Mouse (Mus musculus) left cerebral cortex, adult 9 months (tissue): ENCODE data around the gene Cnpy1.

Experiments
- DNase-seq, 2 experiments: peaks; one replicate each; pipeline ENCODE4 v3.0.0; 2022; ENCODE audit warnings: low spot score in 2 of 2

Gene Cnpy1

DNA sequence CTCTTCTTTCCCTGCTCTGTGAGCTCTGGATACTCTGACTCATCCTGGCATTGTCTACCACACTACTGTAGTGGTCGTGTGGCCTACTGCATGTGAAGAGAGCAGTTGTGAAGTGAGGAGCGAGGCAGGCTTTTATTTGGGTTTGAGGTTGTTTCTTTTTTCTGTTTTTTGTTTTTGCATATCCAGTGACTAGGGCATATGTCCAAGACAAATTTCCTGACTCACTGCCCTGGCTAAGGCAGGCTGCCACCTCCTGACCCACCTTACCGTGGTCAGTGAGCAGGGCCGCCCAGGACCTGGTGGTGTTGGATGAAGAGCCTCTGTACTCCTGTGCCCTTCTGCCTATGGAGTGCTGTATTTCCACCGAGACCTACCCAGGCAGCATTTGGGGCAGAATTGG, 5.8 kb downstream of the Cnpy1 start:
- DNase-seq = no peak

DNA sequence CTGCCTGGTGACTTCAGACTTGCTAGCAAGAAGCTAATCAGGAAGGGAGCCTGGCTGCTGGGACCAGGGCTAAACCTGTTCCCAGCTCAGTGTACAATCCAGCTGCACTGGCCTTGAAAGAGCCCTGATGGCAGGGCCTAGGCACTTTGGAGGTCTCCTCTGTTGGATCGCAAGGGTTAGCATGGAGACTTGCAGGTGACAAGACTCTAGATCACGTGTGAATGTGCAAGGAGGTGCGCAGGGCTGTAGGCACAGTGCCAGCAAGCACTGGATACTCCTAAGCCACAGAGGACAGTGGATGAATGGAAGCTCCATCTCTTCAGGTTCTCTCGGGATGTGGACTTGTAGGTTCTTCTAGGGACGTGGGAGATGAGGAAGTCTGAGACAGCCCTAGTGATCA, 6.7 kb downstream of the Cnpy1 start:
- DNase-seq = no peak

DNA sequence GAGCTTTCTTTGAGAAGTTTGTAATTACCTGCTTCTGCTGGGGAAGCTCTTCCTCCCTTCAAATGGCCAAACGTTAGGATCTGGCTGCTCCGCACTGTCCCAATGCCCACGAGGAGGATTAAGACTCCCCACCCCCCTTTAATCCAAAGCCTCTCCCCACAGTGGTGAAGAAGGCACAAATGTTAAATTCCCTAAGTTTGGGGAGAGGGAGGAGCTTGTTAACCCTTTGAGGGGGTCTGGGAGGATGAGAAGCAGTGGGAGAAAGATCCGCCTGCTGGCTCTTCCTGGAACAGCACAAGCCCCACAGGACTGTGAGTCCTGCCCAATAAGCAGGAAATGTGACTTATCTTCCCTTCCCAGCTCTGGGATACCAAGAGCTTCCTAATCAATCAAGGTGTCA, 7.5 kb downstream of the Cnpy1 start:
- no peak for DNase-seq

DNA sequence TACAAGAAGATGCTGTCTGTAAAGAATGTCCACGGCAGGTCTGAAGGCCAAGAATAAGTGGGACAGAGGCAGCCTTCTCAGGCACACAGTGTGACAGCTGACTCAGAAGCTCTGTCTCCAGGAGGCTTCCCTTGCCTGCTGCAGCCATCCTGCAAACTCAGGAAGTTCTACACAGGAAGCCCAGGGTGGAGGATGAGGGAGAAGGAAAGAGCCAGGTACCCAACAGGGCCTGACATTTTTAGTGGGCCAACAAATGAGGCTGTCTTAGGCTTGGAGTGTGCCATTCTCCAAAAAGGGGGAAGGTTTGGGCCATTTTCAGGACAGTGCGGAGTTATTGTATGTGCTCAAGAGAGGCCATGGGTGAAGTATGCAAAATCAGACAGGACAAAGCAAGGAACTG, 7.9 kb downstream of the Cnpy1 start:
- no peak for DNase-seq

DNA sequence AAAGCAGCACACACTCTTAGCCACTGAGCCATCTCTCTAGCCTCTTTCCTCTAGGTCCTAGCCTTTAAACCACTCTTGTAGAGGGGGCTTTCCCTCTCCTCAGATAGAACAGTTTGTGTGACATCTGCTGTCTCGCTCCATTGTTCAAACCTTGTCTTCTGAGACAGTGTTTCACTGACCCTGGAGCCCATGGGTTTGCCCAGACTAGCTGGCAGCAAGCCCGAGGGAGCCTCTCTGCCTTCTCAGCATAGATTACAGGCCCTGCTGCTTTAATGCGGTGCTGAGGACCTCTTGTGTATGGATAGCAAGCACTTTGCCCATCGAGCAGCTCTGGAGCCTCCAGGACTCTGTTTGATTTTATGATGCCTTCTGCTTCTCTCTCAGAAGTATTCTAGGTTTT, 8.6 kb downstream of the Cnpy1 start:
- DNase-seq = no peak

DNA sequence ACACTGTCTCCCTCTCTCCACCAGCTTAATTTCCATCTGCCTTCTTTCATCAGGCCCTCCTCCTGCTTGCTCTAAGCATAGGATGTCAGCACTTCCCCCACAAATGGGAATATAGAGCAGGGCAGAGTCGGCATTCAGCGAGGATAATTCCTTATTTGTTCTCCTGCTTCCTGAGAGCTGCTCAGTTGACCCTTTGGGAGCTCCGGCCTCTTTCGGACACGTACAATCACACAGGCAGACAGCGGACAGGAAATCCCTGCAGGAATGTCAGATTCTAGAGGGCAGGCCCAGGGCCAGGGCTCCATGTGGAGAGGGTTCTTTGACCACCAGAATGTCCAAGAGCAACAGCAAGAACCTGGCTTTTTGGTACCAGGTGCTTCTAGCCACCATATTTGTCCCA, 9.5 kb downstream of the Cnpy1 start:
- DNase-seq = no peak

DNA sequence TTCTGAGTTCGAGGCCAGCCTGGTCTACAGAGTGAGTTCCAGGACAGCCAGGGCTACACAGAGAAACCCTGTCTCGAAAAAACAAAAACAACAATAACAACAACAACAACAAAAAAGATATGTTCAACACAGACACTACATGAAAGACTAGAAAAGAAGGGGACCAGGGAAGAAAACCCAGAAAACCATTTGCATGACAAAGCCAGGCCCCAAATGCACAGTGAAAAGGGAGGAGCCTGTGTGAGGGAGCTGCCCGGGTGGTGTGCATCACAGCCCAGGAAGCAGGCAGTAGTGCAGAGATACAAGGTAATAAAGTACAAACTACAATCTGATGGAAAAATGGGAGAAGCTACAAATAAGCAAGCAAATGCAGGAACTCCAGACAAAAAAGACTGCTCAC, 13.5 kb downstream of the Cnpy1 start:
- no peak for DNase-seq

DNA sequence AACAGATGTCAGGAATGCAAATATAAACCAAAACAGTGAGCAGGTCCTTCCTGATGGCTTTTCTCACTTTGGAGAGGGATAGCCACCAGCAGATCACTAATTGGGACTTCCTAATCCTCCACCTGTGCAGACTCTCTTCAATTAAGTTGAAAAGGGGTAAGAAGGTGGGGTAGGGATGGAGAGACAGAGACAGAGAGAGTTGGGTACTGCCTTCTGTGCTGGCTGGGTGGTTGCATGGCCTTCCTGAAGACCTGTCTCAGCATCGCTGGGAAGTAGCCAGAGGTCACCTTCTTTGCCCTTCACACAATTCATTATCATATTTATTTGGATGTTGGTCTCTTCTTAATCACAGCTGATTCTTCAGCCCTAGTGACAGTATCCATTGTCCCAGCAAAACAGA, 26.0 kb downstream of the Cnpy1 start:
- DNase-seq = no peak

DNA sequence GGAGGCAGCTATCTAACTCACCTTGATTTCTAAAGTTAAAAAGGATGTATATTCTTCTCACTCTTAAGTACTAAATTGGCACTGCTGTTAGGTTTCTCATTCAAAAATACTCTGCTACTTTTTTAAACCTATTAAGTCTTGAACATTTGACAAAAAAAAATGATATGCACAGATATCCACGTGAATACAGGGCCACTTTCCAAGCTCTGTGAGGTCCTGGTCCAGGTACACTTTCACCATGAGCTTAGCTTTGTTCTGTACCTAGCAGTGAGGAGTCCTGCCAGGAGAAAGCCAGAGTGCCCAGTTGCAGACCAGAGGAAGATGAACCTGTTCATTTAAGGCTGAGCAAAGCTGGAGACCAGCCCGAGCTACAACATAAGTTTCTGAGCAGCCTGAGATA, 32.2 kb downstream of the Cnpy1 start:
- no peak for DNase-seq

DNA sequence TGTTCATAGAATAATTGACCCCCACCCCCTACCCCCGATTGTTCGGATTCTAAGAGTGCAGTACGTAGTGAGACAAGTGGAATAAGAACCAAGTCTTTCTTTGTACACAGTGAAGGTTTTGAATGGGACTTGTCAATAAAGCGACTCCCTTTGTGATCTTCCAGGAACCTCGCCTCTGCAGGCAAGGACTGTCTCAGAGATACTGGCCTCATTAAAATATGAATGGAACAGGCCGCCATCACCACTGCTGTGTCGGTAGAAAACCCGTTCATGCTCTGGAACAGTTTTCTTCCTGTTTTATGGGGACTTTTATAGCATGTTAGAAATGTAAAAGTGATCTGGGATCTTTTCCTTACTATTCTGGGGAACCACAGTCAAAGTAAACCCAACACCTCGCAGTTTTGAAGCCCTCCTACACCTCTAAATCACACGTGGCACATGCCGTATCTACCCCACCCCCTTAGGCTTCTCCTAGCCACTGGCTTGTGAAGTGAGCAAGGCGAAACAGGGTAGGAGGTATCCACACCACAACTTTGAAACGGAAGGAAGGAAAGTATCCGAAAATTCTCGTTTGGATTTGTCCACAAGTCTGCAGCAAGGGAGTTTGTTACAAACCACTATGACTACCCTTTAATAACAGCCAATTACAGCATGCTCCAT, 33.8 kb downstream of the Cnpy1 start:
- no peak for DNase-seq

DNA sequence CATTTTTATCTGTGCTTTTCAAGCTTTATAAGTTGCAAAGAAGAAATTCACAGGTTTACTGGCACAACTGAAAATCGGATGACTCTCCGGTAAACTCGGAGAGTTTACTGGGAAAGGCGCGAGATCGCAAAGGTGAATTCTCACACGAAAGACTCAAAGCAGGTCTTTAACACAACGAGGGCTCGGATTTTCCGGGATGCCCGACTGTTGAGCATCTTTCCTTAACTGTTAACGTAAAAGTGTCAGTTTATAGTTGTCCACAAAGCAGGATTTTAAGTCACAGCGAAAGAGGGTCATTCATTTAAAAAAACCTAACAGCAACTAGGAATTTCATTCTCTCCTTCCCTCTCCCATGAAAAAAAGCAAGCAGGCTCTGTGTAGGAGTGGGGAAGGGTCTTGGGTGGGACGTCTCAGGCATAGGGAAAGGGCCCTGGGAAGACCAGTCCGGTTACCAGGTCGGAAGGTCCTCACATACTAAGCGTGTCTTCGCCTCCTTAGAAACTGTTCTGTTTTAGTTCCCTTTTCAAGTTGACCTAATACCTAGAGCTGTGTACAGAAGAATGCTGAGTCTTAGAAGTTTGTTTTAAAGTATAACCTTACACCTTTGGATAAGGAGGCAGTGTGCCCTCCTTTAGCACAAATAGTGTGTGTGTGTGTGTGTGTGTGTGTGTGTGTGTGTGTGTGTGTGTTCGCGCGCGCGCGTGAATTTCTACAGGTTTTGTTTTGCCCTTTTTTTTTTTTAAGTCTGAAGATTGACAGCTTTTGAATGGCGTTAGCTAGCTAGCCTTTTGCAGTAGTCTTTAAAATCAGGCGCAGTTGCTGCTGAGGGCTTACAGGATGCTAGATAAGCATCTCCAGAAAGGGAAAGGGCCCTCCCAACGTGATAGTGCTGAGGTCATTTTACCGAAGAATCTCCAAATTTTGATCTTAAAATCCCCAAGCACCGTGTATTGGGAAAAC, 34.7 kb downstream of the Cnpy1 start:
- DNase-seq = no peak

DNA sequence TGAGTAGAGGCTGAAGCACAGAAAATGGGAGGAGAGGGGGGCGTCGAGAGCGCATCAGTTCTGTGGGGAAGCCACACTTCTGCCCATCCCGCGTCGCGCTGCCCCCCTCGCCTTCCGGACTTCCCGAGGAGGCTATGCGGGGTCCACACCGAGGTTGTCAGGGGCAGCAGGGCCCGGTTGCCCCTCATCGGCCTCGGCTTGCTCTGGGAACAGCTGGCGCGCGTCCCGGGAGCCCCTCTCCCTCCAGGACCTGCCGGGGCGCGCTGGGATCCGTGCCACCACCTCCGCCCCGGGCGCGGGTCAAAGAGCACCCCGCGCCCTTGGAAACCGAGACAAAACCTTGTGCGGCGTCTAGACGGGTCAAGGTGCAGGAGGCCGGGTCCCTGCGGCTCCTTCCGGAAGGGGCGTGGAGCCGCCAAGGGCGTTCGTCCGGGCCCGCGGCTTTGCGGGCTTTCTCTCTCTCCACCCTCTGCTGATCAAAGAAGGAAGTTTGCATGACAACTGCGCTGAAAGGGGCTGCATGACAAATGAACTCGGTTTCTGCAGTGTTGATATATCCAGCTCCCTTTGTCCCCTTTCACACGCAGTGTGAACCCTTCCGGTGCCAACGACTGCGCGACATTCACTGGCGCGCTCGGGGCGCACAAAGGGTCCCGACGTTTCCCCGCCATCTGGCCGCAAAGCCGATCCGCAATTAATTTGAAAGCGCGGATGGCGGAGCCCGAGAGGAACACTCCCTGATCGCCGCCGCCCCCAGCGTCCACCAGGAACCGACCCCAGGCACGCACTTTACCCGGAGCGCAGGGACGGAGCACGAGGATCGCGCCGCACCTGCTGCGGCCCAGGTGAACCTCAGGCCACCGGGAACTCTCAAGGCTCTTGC, 35.8 kb downstream of the Cnpy1 start:
- DNase-seq = no peak

DNA sequence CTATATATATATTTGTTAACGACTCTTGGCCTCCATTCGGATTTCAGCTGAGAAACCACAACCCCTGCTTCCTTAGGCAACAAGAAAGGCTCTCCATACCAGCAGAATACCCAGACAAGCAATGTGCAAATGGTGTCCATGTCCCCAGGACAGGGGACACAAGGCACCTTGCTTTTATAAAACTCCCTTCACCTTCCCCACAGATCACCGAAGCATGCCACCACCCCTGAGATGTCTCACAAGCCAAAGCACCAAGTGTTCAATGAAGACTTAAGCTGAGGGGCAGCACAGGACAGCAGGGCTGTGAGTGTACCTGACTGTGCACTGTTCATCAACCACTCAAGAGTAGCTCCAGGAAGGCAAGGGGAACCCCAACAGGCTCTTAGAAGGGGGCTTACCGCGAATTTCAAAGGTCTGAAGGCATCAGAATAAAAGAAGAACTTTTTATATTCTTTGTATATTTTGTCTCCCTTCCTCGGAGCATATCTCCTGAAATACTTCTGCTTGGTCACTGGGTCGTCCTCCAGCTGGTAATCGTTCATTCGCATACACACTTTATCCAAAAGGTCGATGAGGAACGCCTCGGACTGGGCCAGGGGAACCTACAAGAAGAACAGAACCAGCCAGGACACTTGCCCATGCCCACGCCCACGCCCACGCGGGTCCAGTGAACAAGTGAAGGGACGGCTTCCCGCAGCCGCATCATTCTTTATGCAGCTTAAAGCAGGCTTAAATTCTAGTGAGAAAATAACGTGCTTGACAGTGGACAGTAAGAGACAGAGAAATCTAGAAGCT, 36.7 kb downstream of the Cnpy1 start:
- DNase-seq = no peak

DNA sequence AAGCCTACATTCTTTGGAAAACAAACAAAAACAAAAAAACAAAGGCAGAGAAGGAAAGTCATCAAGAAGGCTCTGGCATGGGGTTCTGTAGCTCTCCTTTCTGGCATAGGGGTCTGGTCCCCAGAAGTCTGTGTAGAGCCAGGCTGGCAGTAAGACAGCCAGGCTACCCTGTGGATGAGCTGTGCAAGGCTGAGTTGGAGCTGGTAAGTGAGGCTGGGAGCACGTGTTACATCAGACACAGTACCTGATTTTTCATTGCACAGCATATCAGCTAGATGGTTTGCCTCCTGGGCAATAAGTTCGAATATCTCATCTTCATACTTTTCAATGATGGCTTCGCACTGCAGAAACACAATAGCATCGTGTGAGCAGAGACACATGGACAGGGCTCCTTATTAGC, 38.6 kb downstream of the Cnpy1 start:
- no peak for DNase-seq

DNA sequence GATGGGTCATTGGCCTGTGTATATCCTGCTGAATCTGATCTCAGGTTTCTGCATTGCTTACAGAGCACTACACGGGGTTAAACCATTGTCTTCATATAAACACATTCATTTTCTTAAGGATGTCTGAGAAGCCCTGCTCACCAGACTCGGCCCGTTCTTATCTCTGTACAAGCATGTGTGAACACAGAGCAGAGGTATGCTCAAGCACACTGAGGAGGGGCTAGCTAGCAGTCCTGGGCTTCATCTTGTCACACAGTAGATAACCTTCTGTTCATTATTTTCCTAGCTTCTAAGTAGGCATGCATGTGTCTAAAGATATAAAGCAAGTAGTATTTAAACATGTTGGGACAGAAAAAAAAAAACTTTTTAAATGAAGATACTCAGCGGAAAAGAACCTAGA, 39.2 kb downstream of the Cnpy1 start:
- no peak for DNase-seq

DNA sequence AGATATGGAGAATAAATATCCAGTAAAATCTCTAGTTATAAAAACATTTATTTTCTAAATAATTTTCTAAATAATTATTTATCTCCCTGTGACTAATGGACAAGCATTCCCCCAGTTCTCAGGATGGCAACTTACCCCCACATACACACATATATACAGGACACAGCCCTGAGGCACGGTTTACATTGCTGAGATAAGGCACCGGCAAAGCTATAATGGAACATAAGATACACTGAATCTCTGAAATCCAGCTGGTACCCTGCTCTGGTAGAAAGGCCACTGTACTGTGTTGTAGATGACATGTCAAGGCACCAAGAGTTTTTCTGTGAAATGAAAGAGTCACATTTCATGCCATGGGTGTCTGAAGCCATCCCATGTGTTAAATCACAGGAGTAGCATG, 40.9 kb downstream of the Cnpy1 start:
- DNase-seq = no peak

DNA sequence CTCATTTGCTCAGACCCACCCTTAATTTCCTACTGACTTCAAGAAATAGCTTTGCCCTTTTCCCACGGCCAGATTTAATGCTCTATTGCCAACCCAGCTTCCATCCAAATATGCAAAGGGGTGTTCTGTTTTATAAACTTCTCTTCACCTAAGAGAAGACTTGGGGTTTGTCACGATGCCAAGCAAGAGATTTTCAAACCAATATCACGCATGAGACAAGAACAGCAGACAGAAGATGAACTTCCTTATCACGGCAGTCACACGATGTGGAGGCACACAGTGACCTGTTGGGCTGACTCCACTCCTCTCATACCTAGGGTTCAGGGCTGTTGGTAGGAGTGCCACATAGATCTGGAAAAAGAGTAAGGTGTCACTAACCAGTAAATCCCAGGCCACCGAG, 42.5 kb downstream of the Cnpy1 start:
- no peak for DNase-seq

DNA sequence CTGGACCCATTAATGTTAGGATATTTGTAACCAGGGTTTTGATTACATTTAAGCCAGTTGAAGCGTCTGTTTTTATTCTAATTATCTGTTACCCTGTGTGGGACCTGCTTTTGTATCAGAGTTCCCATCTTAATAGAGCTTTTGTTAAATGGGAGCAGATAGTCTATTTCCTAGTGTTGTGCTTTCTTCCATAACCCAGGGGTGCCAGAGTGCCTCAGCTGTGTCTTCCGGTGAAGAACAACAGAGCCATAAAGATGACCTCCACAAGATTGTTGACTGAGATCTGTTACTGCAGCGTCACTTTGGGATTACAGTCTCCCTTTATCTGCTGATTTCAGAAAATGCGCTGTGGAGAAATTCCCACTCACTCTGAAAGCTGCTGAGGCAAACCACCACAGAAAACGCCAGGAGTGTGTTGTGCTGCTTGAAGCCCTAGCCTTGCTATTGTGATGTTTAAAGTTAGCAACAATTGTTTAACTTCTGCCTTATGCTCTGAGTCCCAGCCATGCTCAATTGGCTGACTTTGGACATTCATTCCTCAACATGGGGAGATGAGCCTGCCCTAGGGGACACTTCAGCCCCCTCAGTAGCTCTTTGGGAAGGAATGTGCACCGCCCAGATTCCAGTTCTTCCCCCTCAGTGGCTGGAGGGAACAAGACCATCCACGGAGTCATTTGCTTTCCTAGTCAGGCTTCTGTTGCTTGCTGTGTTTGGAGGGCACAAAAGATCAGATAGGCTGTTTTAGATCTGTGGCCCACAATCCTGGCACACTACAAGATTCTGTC, 46.3 kb downstream of the Cnpy1 start:
- DNase-seq = no peak

DNA sequence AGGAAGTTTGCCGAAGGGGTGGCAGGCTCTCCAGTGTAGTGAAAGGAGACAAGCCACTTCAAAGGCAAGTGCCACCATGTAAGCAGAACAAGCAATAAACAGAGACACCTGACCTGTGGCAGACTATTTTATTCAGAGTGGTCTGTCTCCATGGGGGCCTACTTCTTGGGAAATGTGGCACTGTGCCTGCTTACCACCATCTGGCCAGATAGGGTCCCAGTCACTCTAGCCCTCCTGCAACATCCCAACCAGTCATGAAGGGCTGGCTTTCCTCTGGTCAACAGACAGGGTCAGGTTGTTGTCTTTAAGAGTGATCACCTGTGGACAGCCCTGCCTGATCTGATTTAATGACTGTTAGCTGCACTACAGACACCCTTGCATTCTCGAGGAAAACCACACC, 50.1 kb downstream of the Cnpy1 start:
- DNase-seq = no peak

DNA sequence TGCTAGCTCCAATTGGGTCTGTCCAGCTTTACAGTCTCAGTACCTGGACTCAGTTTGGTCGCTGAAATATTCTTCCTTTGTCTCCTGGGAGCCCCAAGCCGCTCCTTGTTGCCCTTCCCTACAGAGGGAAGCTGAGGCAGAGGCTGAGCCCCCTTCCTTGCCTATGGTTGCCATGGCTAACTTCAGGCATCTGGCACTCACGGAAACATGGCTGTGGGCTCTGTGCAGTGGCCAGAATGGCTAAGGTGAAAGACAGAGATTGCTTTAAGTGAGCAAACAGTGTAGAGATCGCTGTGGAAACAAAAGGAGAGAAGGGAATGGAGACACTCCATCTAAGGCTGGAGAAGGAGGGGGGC, 53.5 kb downstream of the Cnpy1 start:
- no peak for DNase-seq
